In genomic region chr7:91208083-91208852, GRCm38 (mm10) we compare ENCODE assay signal across 14 mouse cellular contexts.
DNase-seq lines count a peak whose midpoint lies in the region; ATAC-seq and TF ChIP-seq lines count a peak whose summit lies in the region.
"Had no signal": no experiment of that assay in that cellular context is flagged by ENCODE, and none has a peak within 500 bp of the region (broad histone marks: within the 10 kb centered on the region; RNA-seq: fewer than 3 reads in every experiment).

No protein-coding gene starts in this region.

- H3K27ac ChIP-seq in cortical plate, adult 2 months (ENCODE audit: insufficient read depth, low read length): peak overlapping the region; percentile 60; the same call in 1 of the 2 replicates
- no peak overlapping the region for H3K27ac ChIP-seq in hindbrain, embryonic 13.5 days
- no peak overlapping the region for H3K27ac ChIP-seq in midbrain, embryonic 16.5 days (ENCODE audit: low read length)
- H3K27ac ChIP-seq: embryonic facial prominence, embryonic 15.5 days; heart, embryonic 15.5 days had no signal

- H3K9me3 ChIP-seq in hindbrain, embryonic 13.5 days: no peaks in the 10 kb centered on the region
- no peaks in the 10 kb centered on the region for H3K9me3 ChIP-seq in midbrain, embryonic 16.5 days (replicated peaks; ENCODE audit: control insufficient read depth, low read length, poor library complexity, severe bottlenecking)
- H3K9me3 ChIP-seq: embryonic facial prominence, embryonic 15.5 days; heart, embryonic 15.5 days had no signal

- no peak for TF ChIP-seq POLR2A in cortical plate, adult 2 months (IDR thresholded peaks at IDR 0.05; ENCODE audit: extremely low read depth, insufficient read depth, low read length)

- TF ChIP-seq CTCF in cortical plate, adult 2 months (IDR thresholded peaks at IDR 0.05; ENCODE audit: extremely low read depth, insufficient read depth, low read length): no peak

- no peaks in the 10 kb centered on the region for H3K27me3 ChIP-seq in hindbrain, embryonic 13.5 days
- no peaks in the 10 kb centered on the region for H3K27me3 ChIP-seq in midbrain, embryonic 16.5 days (ENCODE audit: control insufficient read depth, insufficient read depth, low read depth, low read length)
- H3K27me3 ChIP-seq: embryonic facial prominence, embryonic 15.5 days; heart, embryonic 15.5 days had no signal

- no peak overlapping the region for H3K4me2 ChIP-seq in hindbrain, embryonic 13.5 days
- no peak overlapping the region for H3K4me2 ChIP-seq in midbrain, embryonic 16.5 days (ENCODE audit: low read length)
- H3K4me2 ChIP-seq: embryonic facial prominence, embryonic 15.5 days; heart, embryonic 15.5 days; lung, embryonic 14.5 days had no signal

- H3K36me3 ChIP-seq in hindbrain, embryonic 13.5 days: no peaks in the 10 kb centered on the region
- H3K36me3 ChIP-seq in midbrain, embryonic 16.5 days (ENCODE audit: control insufficient read depth, insufficient read depth, low read length): no peaks in the 10 kb centered on the region
- H3K36me3 ChIP-seq: embryonic facial prominence, embryonic 15.5 days; heart, embryonic 15.5 days had no signal

- no peak overlapping the region for H3K4me3 ChIP-seq in cortical plate, adult 2 months (ENCODE audit: insufficient read depth, low read length)
- no peak overlapping the region for H3K4me3 ChIP-seq in hindbrain, embryonic 13.5 days
- no peak overlapping the region for H3K4me3 ChIP-seq in midbrain, embryonic 16.5 days (ENCODE audit: low read depth, low read length)
- H3K4me3 ChIP-seq: embryonic facial prominence, embryonic 15.5 days; heart, embryonic 15.5 days had no signal

- no peak overlapping the region for H3K9ac ChIP-seq in hindbrain, embryonic 13.5 days
- no peak overlapping the region for H3K9ac ChIP-seq in midbrain, embryonic 16.5 days (ENCODE audit: low read depth, low read length)
- H3K9ac ChIP-seq: embryonic facial prominence, embryonic 15.5 days; heart, embryonic 15.5 days; lung, embryonic 14.5 days had no signal

- ATAC-seq in hindbrain, embryonic 13.5 days (ENCODE audit: low FRiP score): peak; percentile 83
- peak; percentile 76 for ATAC-seq in midbrain, embryonic 16.5 days
- no peak for ATAC-seq in cerebellum, adult (ENCODE audit: insufficient number of reproducible peaks, low FRiP score, low TSS enrichment)

- WGBS in hindbrain, embryonic 13.5 days: 49% methylated on average over 5 of the region's 5 CpGs
- WGBS in midbrain, embryonic 16.5 days: 28% methylated on average over 5 of the region's 5 CpGs

- peaks cover 4% of the 10 kb centered on the region for H3K4me1 ChIP-seq in cortical plate, adult 2 months (ENCODE audit: control insufficient read depth, insufficient read depth, low read length)
- H3K4me1 ChIP-seq in hindbrain, embryonic 13.5 days (replicated peaks): 0 out of 2 replicates have a peak, but pooled peaks cover 4% of the 10 kb centered on the region
- H3K4me1 ChIP-seq in midbrain, embryonic 16.5 days (ENCODE audit: control insufficient read depth, insufficient read depth, low read length): peaks cover 6% of the 10 kb centered on the region
- H3K4me1 ChIP-seq: embryonic facial prominence, embryonic 15.5 days; heart, embryonic 15.5 days had no signal

- peak; percentile 71 for DNase-seq in layer of hippocampus, adult 9-11 months
- DNase-seq in layer of hippocampus, adult 9-10 months (ENCODE audit: low spot score): no peak
- DNase-seq in yolk sac, embryonic 10.5 days (ENCODE audit: low spot score): no peak
- no peak for DNase-seq in lung, postnatal 25 days (ENCODE audit: low spot score)
- DNase-seq: cerebellum, postnatal 25 days; gastrocnemius, postnatal 36 days; kidney, adult 2 months; lung, embryonic 14.5 days had no signal
